Mouse (Mus musculus) forebrain, postnatal 0 days (tissue): ENCODE data around the gene Rab34. TPM values are rescaled to one million over a fixed set of nuclear protein-coding genes. Genes with fewer than 3 reads are reported as not detected.

Experiments
- ATAC-seq: fragments of 200-750 bp; cut with Nextera tagmentation; 2 replicates; pipeline ENCODE4 v1.8.0; 2017; ENCODE audit warnings: mild to moderate bottlenecking, moderate library complexity
- DNase-seq: peaks from one replicate; pipeline ENCODE4 v3.0.0-alpha.2; 2015
- H3K27ac ChIP-seq: fragments of 300-500 bp; sonication (generic); 2 replicates; pipeline ENCODE4 v1.5.1; 2014; ENCODE audit warnings: low read depth, mild to moderate bottlenecking, antibody characterized with exemption, low read length, moderate library complexity, mixed read lengths
- H3K27me3 ChIP-seq: fragments of 300-500 bp; sonication (generic); 2 replicates; pipeline ENCODE4 v1.6.1; 2014; ENCODE audit warnings: mild to moderate bottlenecking, low read length, mixed read lengths; ENCODE audit not compliant: insufficient read depth
- H3K36me3 ChIP-seq: fragments of 300-500 bp; sonication (generic); 2 replicates; pipeline ENCODE4 v1.6.1; 2014; ENCODE audit warnings: mild to moderate bottlenecking, moderate library complexity; ENCODE audit not compliant: insufficient read depth
- H3K4me1 ChIP-seq: fragments of 300-500 bp; sonication (generic); 2 replicates; pipeline ENCODE4 v1.6.1; 2014; ENCODE audit warnings: antibody characterized with exemption; ENCODE audit not compliant: insufficient read depth
- H3K4me2 ChIP-seq: fragments of 300-500 bp; sonication (generic); 2 replicates; pipeline ENCODE4 v1.6.1; 2014; ENCODE audit warnings: low read depth, mild to moderate bottlenecking, moderate library complexity
- H3K4me3 ChIP-seq: fragments of 300-500 bp; sonication (generic); 2 replicates; pipeline ENCODE4 v1.5.1; 2014; ENCODE audit warnings: low read depth, low read length, mixed read lengths
- H3K9ac ChIP-seq: fragments of 300-500 bp; sonication (generic); 2 replicates; pipeline ENCODE4 v1.6.1; 2014; ENCODE audit warnings: mild to moderate bottlenecking
- H3K9me3 ChIP-seq: fragments of 300-500 bp; sonication (generic); 2 replicates; pipeline ENCODE4 v1.6.1; 2016; ENCODE audit warnings: low read length
- CTCF ChIP-seq: sonication (generic); IDR thresholded peaks from 2 replicates; pipeline ENCODE4 v1.5.1; 2016; ENCODE audit warnings: antibody characterized with exemption, control low read depth, low read depth
- WGBS: fragments of 180-500 bp; shearing (Covaris S2); extraction: QIAGEN DNeasy Blood & Tissue Kit; methylation state at CpG from one replicate; pipeline ENCODE4 v1.1.7; 2014; 5-methylcytosine and 5-hydroxymethylcytosine counted together
- microRNA-seq, 2 experiments: library from miRNA; unstranded; fragments of <30 nt; microRNA quantifications; one replicate each; pipeline ENCODE4; 2016
- polyA plus RNA-seq: library from polyadenylated mRNA; unstranded; fragments of >200 nt; fragmentation: Nextera tagmentation; extraction: Ambion mirVana; gene quantifications from 2 replicates; pipeline ENCODE4 v1.2.1, GENCODE M21; 2015
- total RNA-seq: library from RNA; depleted of rRNA; stranded (reverse); fragments of >200 nt; gene quantifications from 2 replicates; pipeline ENCODE4 v1.2.3, GENCODE M21; 2014; rRNA removed

Rab34 gene
- total and polyA plus RNA-seq, 2 experiments from 2014 or later, result 55.5 to 76.9 TPM

DNA sequence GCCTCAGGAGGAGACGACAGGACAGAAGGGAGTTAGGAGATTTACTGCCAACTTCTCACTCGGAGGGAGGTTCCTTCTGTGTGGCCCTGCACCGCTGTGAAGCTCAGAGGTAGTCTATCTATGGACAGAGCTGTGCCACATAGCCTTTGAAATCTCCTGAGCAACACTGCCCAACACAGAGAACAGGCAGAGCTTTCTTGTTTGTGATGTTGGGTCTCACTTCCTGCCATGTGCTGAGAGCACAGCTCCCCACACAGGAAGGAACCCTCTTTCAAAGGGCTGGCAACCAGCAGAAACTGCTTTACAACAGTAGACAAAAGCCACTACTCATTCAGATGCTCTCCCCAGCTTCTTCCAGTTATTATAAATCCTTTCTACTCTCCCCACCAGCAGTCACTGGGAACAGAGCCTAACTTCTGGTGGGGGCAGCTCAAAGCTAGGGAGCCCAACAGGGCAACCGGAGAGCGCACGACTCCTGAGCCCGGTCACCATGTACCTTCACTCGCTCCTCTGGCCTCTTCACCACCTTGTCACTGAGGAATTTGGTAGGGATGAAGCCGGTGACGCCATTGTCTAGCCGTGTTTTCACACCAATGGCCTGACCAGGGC, 27.6 kb downstream of the Rab34 start:
- Histone ChIP-seq H3K4me1 (no peaks in the 10 kb centered on the region), H3K27ac (0 out of 2 replicates have a peak overlapping the region, but pooled peaks have one; percentile 59), H3K36me3 (peaks cover 96% of the 10 kb centered on the region), H3K27me3 (no peaks in the 10 kb centered on the region), H3K4me3 (no peak overlapping the region), H3K4me2 (no peak overlapping the region), H3K9ac (no peak overlapping the region), H3K9me3 (no peaks in the 10 kb centered on the region)
- no peak for TF ChIP-seq CTCF
- DNase-seq (no peak), ATAC-seq (peak; percentile 94)
- WGBS, result 80% methylated on average over 11 of the region's 11 CpGs

DNA sequence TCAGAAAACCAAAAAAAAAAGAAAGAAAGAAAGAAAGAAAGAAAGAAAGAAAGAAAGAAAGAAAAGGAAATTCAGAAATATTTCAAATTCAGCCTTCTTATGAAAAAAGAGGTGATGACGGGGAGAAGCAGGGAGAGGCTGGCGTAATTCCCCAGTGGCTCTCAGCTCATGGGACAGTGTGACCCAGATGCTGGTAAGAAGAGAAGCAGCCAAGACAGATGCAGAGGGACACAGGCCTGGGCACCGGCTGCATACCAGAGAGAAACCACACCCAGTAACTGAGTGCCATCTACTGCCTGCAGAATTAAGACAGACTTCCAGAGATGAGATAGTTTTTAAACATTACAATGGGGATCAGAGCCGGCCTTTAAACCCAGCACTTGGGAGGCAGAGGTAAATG, 35.4 kb downstream of the Rab34 start:
- Histone ChIP-seq H3K9ac (no peak overlapping the region), H3K36me3 (peaks cover 96% of the 10 kb centered on the region), H3K27ac (no peak overlapping the region), H3K9me3 (no peaks in the 10 kb centered on the region), H3K4me1 (no peaks in the 10 kb centered on the region), H3K27me3 (no peaks in the 10 kb centered on the region), H3K4me2 (no peak overlapping the region), H3K4me3 (no peak overlapping the region)
- TF ChIP-seq CTCF, result no peak
- no peak for ATAC-seq
- WGBS, result 93% methylated on average over 4 of the region's 4 CpGs
- no peak for DNase-seq

- DNase-seq, result no peak
- Histone ChIP-seq H3K4me3 (no peak overlapping the region), H3K9me3 (no peaks in the 10 kb centered on the region), H3K9ac (no peak overlapping the region), H3K4me2 (no peak overlapping the region), H3K4me1 (no peaks in the 10 kb centered on the region), H3K27me3 (no peaks in the 10 kb centered on the region), H3K27ac (no peak overlapping the region), H3K36me3 (peaks cover 80% of the 10 kb centered on the region)
- no peak for TF ChIP-seq CTCF
- no peak for ATAC-seq
- 95% methylated on average over 6 of the region's 6 CpGs for WGBS
Observed at GRCm38 (mm10) chr11:78231518-78231917, 43.3 kb downstream of the Rab34 start.

DNA sequence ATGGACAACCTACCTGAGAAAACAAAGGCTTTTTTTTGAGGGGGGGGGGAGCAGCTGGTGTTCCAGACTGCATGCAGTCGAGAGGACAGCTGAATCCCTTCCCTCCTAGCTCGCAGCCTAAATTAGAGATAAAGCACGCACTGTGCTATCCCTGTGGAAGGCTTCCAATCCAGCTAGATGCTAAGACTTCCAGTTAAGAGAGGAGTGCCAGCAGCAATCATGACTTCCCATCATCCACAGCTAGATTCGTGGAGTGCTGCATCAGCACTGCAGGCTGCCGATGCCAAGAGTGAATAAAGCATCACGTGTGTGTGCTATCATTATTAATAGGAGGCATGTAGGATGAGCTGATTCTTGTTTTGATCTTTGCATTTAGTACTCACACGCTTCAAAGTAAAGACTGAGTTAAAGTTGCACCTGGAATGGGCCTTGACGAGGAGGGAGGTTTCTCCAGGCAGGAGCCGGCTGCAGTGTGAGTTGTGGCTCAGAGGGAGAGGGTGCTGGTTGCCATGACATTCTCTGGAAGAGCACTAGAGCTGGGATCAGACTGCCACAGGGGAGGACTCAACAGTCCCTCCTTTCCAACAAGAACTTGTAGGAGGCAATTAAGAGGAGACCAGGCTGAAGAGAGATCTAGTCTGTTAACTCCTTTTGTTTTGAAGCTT, 52.1 kb downstream of the Rab34 start:
- ATAC-seq (no peak), DNase-seq (peak; percentile 11)
- H3K4me2 ChIP-seq, result no peak overlapping the region
- WGBS, result 76% methylated on average over 9 of the region's 9 CpGs
- no peak overlapping the region for H3K27ac ChIP-seq
- no peak for TF ChIP-seq CTCF
- H3K4me3 ChIP-seq, result no peak overlapping the region
- H3K9me3 ChIP-seq, result no peaks in the 10 kb centered on the region
- H3K4me1 ChIP-seq, result 0 out of 2 replicates have a peak, but pooled peaks cover 6% of the 10 kb centered on the region
- H3K9ac ChIP-seq, result no peak overlapping the region
- H3K27me3 ChIP-seq, result no peaks in the 10 kb centered on the region
- peaks cover 17% of the 10 kb centered on the region; the same call in 1 of the 2 replicates for H3K36me3 ChIP-seq

Small RNA genes within 50 kb of the gene (microRNA-seq; reads per million reads assigned to microRNA genes)
- 0 to 0.61 reads per million in 2 experiments for gene Mir7653

Other genes with a start within 250 kb of the Rab34 start
- 35.9 and 49.3 TPM in 2 replicates for gene Phf12, start 205.7 kb upstream of the Rab34 start, total RNA-seq
- 6.2 and 9.1 TPM in 2 replicates for gene Phf12, start 205.7 kb upstream of the Rab34 start, polyA plus RNA-seq
- gene Dhrs13, start 156.2 kb upstream of the Rab34 start, total RNA-seq, result 48.4 and 59.2 TPM in 2 replicates
- gene Dhrs13, start 156.2 kb upstream of the Rab34 start, polyA plus RNA-seq, result 40.5 and 48.4 TPM in 2 replicates
- gene Flot2, start 150.5 kb upstream of the Rab34 start, total RNA-seq, result 77.1 and 83.9 TPM in 2 replicates
- gene Flot2, start 150.5 kb upstream of the Rab34 start, polyA plus RNA-seq, result 101 and 105 TPM in 2 replicates
- gene Eral1, start 108.0 kb upstream of the Rab34 start, total RNA-seq, result 27.4 and 30.3 TPM in 2 replicates
- gene Eral1, start 108.0 kb upstream of the Rab34 start, polyA plus RNA-seq, result 25.5 and 26.7 TPM in 2 replicates
- 17.4 and 24.6 TPM in 2 replicates for gene Fam222b, start 93.8 kb upstream of the Rab34 start, total RNA-seq
- gene Fam222b, start 93.8 kb upstream of the Rab34 start, polyA plus RNA-seq, result 21.9 and 24.0 TPM in 2 replicates
- 99.0 and 107 TPM in 2 replicates for gene Traf4, start 22.8 kb upstream of the Rab34 start, total RNA-seq
- gene Traf4, start 22.8 kb upstream of the Rab34 start, polyA plus RNA-seq, result 104 and 131 TPM in 2 replicates
- gene Nek8, start 11.8 kb upstream of the Rab34 start, total RNA-seq, result 4.7 and 6.1 TPM in 2 replicates
- 5.5 and 5.7 TPM in 2 replicates for gene Nek8, start 11.8 kb upstream of the Rab34 start, polyA plus RNA-seq
- 15.3 and 22.0 TPM in 2 replicates for gene Tlcd1, start 11.7 kb upstream of the Rab34 start, total RNA-seq
- 13.9 and 19.0 TPM in 2 replicates for gene Tlcd1, start 11.7 kb upstream of the Rab34 start, polyA plus RNA-seq
- gene Rpl23a, start 4.8 kb upstream of the Rab34 start, total RNA-seq, result 772 and 968 TPM in 2 replicates
- gene Rpl23a, start 4.8 kb upstream of the Rab34 start, polyA plus RNA-seq, result 938 and 1,223 TPM in 2 replicates
- gene Proca1, start 5.0 kb downstream of the Rab34 start, total RNA-seq, result 0.81 and 2.4 TPM in 2 replicates
- 2.5 and 3.3 TPM in 2 replicates for gene Proca1, start 5.0 kb downstream of the Rab34 start, polyA plus RNA-seq
- gene Sdf2, start 57.3 kb downstream of the Rab34 start, total RNA-seq, result 76.2 and 76.4 TPM in 2 replicates
- 92.1 and 92.8 TPM in 2 replicates for gene Sdf2, start 57.3 kb downstream of the Rab34 start, polyA plus RNA-seq
- gene Supt6, start 57.6 kb downstream of the Rab34 start, total RNA-seq, result 31.8 and 44.1 TPM in 2 replicates
- gene Supt6, start 57.6 kb downstream of the Rab34 start, polyA plus RNA-seq, result 15.9 and 21.6 TPM in 2 replicates
- gene 2610507B11Rik, start 73.3 kb downstream of the Rab34 start, total RNA-seq, result 58.6 and 70.2 TPM in 2 replicates
- gene 2610507B11Rik, start 73.3 kb downstream of the Rab34 start, polyA plus RNA-seq, result 34.6 and 49.4 TPM in 2 replicates
- gene BC030499, start 102.4 kb downstream of the Rab34 start, total RNA-seq, result 0.38 and 0.62 TPM in 2 replicates
- gene BC030499, start 102.4 kb downstream of the Rab34 start, polyA plus RNA-seq, result not detected in 2 replicates
- 5.7 and 6.5 TPM in 2 replicates for gene Spag5, start 113.1 kb downstream of the Rab34 start, total RNA-seq
- 3.5 and 4.8 TPM in 2 replicates for gene Spag5, start 113.1 kb downstream of the Rab34 start, polyA plus RNA-seq
- gene Aldoc, start 134.5 kb downstream of the Rab34 start, total RNA-seq, result 187 and 207 TPM in 2 replicates
- gene Aldoc, start 134.5 kb downstream of the Rab34 start, polyA plus RNA-seq, result 182 and 219 TPM in 2 replicates
- gene Pigs, start 140.0 kb downstream of the Rab34 start, total RNA-seq, result 33.0 and 43.1 TPM in 2 replicates
- 63.7 and 76.8 TPM in 2 replicates for gene Pigs, start 140.0 kb downstream of the Rab34 start, polyA plus RNA-seq
- 86.5 and 99.7 TPM in 2 replicates for gene Unc119, start 155.1 kb downstream of the Rab34 start, total RNA-seq
- gene Unc119, start 155.1 kb downstream of the Rab34 start, polyA plus RNA-seq, result 72.2 and 72.5 TPM in 2 replicates
- gene Foxn1, start 198.1 kb downstream of the Rab34 start, total RNA-seq, result not detected in 2 replicates
- gene Foxn1, start 198.1 kb downstream of the Rab34 start, polyA plus RNA-seq, result not detected in 2 replicates
- gene Slc13a2, start 233.8 kb downstream of the Rab34 start, total RNA-seq, result not detected in 2 replicates
- not detected in 2 replicates for gene Slc13a2, start 233.8 kb downstream of the Rab34 start, polyA plus RNA-seq